Mouse (Mus musculus) erythroblast, embryonic 14.5 days (primary cell): ENCODE measurements around the gene Crybg1.

Source experiments
- GATA1 ChIP-seq: IDR thresholded peaks from 2 replicates; pipeline ENCODE4 v1.6.1; 2012; ENCODE audit warnings: low read length, inconsistent platforms, mixed read lengths
- TAL1 ChIP-seq: IDR thresholded peaks from 3 replicates; pipeline ENCODE4 v1.6.1; 2012; ENCODE audit warnings: low read length, inconsistent platforms, mixed read lengths

GRCm38 (mm10) chr10:44167061-44167460 lies 18.4 kb upstream of the Crybg1 start:
- TF ChIP-seq GATA1 = no peak
- TF ChIP-seq TAL1 = no peak
